Mouse (Mus musculus) cerebellum, postnatal 14 days (tissue): ENCODE data around the gene Vmn1r35.
"Not testable (repeated sequence)": the region's sequence is repeated elsewhere in the genome, so short reads cannot be mapped to it uniquely, and the experiment has no call there.

Experiments used
- DNase-seq, 2 experiments: peaks; one replicate each; pipeline ENCODE4 v3.0.0; 2021; ENCODE audit warnings: mixed read lengths in 2 of 2

Gene Vmn1r35

GRCm38 (mm10) chr6:66685806-66686205 lies at the start of gene Vmn1r35:
Gene Vmn1r35, minus strand, starts transcription at chr6:66685906.
- DNase-seq: no peak

- DNase-seq: not testable (repeated sequence)
Measured at GRCm38 (mm10) chr6:66729082-66729481, 43.4 kb upstream of the Vmn1r35 start, which contains the start of gene Vmn1r37. Gene Vmn1r37, plus strand, starts transcription at chr6:66729382.

GRCm38 (mm10) chr6:66719068-66719467 lies 33.4 kb upstream of the Vmn1r35 start, which contains the start of gene Vmn1r36:
Gene Vmn1r36, minus strand, starts transcription at chr6:66719168.
- not testable (repeated sequence) for DNase-seq

GRCm38 (mm10) chr6:66713854-66714253 lies 28.1 kb upstream of the Vmn1r35 start:
- DNase-seq: no peak

- DNase-seq: no peak
Measured at GRCm38 (mm10) chr6:66708901-66709300, 23.2 kb upstream of the Vmn1r35 start.

- no peak for DNase-seq
Measured at GRCm38 (mm10) chr6:66643779-66644178, 41.9 kb downstream of the Vmn1r35 start, which contains the start of gene Vmn1r34. Gene Vmn1r34, minus strand, starts transcription at chr6:66643879.
